Mouse (Mus musculus) T-helper 2 cell (primary cell): Measurements from ENCODE around the gene Tspan31.
"Not testable (repeated sequence)": the region's sequence is repeated elsewhere in the genome, so short reads cannot be mapped to it uniquely, and the experiment has no call there.

ENCODE experiments used
- in situ Hi-C: fragments of 300-600 bp; cut with MboI, MseI; formaldehyde crosslinking; loops from one replicate; pipeline ENCODE4 v1.15.1; 2025; ENCODE audit warnings: high pct_unique_total_duplicates

Gene Tspan31

DNA sequence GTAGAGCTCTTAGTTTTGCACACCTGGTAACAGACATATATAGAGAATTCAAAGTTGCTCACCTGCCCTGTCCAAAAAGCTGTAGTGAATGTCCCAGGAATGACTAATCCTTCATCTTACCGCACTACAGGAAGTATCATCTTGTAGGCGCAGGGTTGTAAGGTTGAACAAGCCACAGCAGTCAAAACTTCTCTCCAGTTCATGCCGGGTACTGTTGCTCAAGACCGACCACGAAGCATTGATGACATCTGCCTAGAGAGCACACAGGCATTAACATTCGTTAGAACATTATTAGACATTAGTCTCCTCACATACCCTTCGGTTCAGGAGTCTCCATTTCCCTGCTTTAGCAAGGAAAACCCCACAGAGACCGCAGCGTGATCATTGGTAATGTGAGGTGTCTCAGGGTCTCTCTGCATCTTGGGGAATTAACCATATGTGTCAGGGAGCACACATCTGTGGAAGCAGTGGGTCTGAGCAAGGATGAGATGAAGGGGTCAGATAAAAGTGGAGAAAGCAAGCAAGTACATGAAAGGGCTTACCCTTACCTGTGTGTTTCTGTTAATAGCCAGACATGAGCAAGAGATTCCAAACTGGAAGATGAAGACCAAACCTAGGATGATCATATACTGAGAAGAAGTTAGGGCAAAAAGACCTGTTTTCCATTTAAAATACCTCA lies 1.6 kb downstream of the Tspan31 start:
- in situ Hi-C loops: no loop called here

DNA sequence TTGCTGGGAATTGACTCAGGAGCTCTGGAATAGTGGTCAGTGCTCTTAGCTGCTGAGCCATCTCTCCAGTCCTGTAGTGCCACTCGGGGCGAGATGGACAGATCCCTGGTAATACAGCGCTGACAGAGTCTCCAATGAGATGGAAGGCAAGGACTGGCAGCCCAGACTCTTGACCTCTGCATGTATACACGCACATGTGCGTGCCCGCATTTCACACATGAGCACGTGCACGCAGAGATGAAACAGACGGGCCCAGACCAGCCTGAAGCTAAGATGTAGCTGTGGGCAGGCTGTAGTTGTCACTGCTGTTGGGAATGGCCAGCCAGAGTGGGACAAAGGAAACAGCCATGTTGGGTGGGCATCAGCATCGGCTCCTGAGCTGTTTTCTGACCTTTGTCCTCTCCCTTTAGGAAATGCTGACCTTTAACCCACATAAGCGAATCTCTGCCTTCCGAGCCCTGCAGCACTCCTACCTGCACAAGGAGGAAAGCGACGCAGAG lies 3.5 kb downstream of the Tspan31 start:
- in situ Hi-C loops: no loop called here

DNA sequence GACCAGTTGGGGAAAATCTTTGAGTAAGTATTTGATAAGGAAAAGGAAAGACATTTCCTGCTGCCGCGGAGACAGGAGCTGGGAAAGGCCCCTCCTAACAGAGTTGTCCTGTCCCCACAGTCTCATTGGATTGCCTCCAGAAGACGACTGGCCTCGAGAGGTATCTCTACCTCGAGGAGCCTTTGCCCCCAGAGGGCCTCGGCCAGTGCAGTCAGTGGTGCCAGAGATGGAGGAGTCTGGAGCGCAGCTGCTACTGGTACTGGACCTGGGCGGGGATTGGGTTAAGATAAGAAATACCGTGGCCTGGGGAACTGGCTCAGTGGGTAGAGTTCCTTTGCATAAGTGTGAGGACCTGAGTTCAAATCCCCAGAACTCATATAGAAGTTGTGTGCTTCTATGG lies 4.1 kb downstream of the Tspan31 start:
- in situ Hi-C loops: no loop called here

DNA sequence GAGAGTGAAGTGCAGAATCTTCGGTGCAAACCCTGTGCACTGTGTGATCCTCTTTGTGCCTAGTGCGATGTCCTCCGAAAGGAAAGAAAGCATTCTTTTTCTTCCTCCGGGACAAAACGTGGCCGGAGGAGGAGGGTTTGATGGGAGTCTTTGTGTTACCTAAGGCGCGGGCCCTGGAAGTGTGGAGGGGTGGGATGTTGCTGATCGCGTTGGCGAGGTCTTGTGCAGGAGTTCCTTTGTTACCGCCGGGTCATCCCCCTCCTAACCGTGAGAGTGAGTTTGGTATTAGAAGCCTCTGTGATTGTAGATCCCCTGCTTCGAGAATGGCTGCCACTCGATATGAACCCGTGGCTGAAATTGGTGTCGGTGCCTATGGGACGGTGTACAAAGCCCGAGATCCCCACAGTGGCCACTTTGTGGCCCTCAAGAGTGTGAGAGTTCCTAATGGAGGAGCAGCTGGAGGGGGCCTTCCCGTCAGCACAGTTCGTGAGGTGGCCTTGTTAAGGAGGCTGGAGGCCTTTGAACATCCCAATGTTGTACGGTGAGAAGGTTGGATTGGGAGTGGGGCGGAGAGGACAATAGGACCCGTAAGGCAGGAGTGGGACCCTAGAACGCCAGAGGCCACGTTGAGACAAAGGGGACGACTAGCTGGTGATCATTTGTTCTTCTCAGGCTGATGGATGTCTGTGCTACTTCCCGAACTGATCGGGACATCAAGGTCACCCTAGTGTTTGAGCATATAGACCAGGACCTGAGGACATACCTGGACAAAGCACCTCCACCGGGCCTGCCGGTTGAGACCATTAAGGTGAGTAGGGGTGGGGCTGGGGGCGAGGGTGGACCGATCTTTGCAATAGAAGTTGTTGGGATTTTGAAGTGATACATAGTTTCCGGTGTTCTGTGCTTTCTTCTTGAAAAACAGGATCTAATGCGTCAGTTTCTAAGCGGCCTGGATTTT lies 5.9 kb downstream of the Tspan31 start:
- in situ Hi-C loops: no loop called here

DNA sequence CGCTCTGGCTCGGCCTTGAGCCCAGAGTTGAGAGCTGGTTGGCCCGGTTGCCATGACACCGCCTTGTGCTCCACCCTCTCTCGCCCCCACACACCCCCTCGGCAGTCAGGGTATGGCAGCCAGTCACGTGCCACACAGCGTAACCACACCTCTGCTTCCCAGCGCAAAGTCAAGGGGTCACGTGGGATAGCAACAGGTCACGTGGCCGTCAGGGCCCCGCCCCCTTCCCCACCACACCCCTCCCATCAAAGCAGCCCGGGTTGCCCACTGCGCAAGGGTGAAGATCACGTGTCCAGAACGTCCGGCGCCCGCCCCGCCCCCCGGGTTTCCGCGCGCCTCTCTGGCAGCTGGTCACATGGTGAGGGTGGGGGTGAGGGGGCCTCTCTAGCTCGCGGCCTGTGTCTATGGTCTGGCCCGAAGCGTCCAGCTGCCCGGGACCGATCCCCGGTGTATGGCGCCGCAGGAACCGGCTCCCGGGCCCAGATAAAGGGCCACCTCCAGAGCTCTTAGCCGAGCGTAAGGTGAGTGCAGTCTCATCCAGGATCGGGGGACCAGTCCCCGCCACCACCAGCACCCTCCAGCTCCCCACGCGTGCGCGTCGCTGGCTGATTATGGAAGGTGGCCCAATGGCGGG lies 6.7 kb downstream of the Tspan31 start, which contains the start of gene Cdk4:
TSS of gene Cdk4 (plus strand) at position 296 of the 634 bp plus-strand sequence.
- in situ Hi-C loops: no loop called here

DNA sequence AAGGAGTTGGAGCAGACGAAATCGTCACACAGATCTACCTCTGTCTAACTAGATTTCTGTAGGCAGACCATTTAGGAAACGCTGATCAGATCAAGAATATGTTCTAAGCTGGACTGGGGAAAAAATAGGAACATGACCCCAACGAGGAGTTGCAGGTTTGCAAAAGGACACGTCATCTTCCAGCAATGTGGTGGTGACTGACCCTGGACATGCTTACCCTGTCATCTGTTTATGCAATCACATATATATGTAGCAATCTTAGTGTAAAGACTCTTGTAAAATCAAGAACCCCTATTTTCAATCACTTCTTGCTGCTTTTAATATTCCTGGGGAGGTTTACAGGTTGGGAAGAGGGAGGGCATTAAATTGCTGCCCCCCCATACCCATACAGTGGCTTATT lies 7.6 kb downstream of the Tspan31 start:
- in situ Hi-C loops: no loop called here

DNA sequence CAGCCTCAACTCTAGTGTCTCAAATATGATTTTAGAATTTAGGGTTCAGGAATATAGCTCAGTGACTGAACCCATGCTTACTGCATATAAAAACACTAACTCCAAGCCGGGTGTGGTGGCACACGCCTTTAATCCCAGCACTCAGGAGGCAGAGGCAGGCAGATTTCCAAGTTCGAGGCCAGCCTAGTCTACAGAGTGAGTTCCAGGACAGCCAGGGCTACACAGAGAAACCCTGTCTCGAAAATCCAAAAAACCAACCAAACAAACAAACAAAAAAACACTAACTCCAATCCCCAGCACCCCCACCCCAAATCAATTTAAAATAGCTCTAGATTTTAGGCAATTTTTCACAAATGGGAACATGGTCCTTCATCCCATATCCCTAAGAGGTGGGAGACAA lies 8.0 kb downstream of the Tspan31 start:
- in situ Hi-C loops: not testable (repeated sequence)

DNA sequence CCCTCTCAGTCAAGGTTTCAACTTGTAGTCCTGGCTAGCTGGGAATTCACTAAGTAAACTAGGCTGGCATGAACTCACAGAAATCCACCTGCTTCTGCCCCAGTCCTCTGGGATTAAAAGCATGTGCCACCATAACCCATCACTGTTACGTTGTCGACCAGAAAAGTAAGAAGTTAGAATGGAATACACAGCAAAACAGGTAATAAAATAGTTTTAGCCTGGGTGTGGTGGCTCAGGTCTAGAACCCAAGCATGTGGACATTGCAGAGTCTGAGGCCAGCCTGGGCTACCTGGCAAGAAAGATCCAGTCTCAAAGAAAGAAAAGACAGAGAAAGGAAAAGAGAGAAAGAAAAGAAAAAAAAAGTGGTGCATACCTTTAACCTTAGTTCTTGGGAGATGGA lies 8.6 kb downstream of the Tspan31 start:
- in situ Hi-C loops: no loop called here

DNA sequence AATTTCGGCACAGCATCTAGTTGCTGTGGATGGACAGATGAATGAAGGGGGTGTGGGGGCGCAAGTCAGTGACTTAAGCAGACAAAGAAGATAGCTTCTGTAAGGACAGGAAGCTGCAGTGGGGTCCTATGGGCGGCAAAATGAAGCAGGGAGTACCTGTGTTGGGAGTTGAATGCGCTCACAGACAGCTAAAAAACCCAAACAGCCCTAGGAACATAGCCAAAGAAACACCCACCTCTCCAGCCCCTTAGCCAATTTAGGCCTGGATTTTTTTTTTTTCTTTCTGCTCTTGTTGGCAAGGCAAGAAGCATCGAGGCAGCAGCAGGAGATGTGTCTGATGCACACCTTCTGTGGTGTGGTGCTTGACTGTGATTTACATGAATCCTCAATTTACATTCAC lies 9.0 kb downstream of the Tspan31 start:
- in situ Hi-C loops: no loop called here

DNA sequence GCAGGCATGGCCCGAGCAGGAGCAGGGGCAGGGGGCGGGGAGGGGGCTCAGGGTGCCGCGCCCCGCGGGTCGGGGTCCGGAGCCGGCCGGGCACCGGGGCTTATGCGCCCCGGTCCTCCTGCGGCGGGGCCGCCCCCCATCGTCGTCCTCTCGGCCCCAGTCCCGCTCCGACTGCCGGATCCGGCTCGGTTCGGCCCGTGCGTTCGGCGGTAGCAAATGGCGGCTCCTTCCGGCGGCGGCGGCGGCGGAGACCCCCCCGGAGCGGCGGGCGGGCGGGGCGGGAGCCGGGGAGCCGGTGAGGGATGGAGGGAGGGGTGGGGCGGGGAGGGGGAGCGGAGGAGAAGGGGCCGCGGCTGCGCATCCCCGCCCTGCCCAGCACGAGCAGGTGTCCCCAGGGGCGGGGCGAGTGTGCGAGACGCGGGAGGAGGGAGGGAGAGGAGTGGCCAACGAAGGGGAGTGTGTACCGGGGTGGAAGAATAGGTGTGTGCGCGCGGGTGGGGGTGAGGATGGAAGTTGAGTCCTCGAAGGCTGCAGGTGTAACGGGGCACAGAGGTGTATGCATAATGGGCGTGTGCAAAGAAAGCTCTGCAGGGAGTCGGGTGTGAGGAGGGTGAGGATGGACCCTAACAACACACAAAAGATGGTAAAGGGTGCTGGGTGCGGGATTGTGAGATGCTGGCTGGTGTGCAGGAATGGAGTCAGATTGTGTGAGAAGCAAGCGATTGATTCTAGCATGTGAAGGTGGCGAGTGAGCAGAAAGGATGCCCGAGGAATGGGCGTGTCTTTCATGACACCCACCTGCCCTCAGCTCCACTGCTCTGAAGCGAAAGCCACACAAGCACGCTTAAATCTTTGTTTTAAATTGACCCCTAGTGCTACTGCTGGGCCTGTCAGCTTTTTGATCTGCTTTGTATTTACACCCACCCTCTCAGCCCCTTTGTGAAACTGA lies 9.8 kb downstream of the Tspan31 start, which contains the start of gene March9:
TSS of gene March9 (minus strand) at position 217 of the 949 bp plus-strand sequence.
- in situ Hi-C loops: no loop called here

DNA sequence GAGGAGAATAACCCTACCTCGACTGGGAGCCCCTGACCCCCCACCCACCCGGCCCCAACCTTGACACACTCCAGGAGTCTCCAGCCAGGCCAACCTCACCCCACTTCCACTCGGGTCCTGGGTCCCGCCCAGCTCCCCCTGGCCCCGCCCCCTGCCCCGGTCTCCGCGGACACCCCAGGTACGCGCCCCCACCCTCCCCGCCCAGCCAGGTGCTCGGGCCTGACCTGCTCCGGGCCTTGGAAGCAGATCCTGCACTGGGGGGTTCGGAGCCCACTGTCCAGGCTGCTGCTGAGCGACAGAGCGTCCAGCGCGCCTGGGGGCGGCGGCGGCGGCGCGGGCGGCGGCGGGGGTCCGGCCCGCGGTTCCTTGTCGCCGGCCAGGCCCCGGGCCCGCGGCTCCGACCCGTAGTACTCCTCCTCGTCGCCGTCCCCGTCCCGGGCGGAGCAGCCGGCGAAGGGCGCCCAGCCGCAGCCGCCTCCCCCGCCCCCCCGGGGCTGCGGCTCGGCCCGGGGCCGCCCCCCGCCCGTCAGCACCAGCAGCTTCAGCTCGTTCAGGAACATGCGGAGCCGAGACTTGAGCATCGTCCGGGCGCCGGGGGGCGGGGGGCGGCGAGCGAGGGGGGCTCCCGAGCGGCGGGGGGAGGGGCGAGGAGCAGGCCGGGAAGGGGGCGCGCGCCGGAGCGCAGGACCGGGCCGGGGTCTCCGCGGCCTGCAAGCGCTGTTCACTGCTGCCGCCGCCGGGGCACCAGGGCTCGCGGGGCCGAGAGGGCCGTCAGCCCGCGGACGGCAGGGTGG lies 10.7 kb downstream of the Tspan31 start:
- in situ Hi-C loops: no loop called here

DNA sequence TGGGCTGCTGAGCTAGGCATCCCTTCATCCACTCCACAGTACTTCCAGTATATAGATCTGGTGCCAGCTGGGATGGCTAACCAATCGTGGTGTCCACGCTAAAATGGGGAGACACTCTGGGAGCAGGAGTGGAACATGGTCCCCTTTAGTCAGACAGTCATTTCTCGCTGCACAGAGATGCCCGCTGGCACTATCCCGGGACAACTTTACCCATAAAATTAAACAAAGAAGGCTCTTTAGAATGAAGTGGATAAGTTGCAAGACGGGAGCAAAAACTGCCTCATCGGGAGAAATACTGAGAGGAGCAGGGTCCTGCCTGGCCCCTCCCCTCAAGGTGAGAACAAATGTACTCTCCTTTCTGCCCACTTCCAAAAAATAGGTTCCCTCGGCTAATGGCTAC lies 11.4 kb downstream of the Tspan31 start:
- in situ Hi-C loops: no loop called here

DNA sequence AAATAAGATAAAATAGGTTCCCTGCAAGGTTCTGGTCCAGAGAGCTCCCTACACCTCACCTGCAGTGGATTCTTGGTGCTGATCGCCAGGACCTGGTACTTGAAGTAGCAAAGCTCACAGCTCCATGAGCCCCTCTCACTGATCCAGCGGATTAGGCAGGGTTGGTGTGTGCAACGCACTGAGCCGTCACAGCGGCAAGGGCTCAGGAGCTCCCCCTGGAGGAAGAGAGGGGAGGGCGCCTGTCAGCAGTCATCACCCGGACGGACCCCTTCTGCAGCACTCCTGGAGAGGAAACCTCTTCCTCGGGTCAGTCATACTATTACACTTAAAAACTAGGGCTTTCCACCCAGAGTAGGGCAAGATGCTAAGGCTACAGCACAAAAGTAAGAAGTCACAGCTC lies 11.9 kb downstream of the Tspan31 start:
- in situ Hi-C loops: no loop called here

DNA sequence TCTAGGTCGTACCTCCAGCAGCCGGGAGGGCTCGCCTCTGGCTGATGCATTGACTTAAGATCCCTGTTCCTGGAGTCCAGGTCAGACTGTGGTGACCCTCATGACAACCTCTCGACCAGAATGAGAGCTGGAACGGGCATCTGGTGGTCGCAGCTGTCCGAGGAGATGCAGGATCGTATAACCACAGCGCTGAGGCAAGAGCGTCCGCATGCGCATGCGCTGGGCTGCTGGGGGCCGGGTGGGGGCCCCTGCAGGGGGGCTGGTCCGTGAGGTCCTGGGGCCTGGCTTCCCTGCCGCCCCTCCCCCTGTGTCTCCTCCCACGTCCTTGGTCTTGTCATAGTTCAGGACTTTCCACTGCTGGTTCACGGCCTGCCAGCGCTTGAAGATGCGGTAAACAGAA lies 13.6 kb downstream of the Tspan31 start:
- in situ Hi-C loops: no loop called here

DNA sequence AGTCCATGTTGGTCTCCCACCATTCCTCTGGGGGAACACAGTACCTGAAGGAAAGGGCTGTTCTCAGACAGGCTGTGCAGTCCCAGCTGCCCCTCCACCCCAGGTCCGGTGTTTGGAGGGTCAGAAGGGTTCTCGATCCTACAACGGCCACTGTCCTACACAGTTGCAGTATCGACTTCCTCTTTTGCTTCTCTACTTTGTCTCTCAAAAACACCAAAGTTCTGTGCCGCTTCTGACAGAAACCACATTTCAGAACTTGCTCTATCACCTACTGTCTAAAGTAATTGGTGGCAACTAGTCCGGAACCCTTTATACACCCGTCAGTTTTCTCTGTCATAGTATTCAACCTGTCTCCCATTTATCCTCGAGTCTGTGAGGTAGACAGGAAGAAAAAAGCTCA lies 14.7 kb downstream of the Tspan31 start:
- in situ Hi-C loops: no loop called here

DNA sequence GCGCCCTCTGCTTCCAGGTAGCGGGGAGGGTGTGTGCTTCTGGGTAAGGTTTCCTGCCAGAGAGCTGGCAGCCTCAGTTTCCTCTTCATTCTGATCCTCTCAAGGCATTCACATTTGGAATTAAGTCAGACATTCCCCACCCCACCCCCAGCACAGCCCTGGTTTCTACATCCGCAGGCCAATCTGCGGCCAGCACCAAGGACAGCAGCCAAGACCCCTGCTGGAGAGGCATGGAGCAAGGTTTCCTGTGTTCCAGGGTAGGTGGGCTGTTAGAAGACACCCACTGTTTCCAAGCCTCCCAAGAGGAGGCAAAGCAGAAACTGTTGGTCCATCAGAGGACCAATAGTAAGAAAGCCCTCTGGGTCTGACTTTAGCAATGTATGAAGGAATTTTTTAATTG lies 15.4 kb downstream of the Tspan31 start:
- in situ Hi-C loops: no loop called here

DNA sequence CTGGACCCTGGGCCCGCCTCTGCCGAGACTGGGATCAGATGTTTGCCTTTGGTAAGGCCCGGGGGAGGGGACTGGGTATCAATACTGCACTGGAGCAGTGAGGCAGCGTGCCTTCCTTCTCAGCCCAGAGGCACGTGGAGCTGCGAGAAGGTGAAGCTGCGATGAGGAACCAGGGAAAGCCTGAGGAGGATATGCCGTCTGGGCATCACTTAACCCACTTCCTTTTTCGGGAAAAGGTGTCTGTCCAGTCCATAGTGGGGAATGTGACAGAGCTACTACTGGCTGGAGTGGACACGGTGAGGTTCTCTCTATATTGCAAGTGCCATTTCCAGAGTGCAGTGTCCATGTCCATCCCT lies 20.0 kb downstream of the Tspan31 start:
- in situ Hi-C loops: no loop called here

DNA sequence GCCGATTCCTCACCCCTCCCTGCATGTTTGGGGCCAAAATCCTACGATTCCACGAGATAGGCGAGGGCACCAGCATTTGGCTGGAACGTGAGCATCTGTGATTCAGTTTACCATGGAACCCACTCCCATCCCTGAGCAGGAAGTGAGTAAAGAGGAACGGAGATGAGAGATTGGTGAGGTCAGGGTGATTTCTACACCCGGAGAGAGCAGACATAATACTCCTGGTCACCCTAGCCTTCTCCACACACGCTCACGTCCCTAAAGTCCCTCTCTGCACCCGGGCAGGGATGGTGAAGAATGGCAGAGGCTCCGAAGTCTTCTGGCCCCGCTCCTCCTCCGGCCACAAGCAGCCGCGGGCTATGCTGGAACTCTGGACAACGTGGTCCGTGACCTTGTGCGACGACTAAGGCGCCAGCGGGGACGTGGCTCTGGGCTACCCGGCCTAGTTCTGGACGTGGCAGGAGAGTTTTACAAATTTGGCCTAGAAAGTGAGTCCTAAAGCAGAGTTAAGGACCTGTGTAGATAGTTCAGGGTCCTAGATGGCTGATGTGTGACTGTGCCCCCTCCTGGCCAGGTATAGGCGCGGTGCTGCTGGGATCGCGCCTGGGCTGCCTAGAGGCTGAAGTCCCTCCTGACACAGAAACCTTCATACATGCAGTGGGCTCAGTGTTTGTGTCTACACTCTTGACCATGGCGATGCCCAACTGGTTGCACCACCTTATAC lies 20.5 kb downstream of the Tspan31 start:
- in situ Hi-C loops: loop anchor here (10.0 to 25.0 kb wide), 2 partner anchors 625 to 1863 kb away; partner anchors contain the start of genes Bloc1s1, Cd63 and Rdh5
